Mouse (Mus musculus): ENCODE measurements at regions not wholly inside any gene's neighbourhood (a gene's known extent, or its start where the extent isn't known, plus 50 kb on each side); places are given as distances from the start of the nearest gene placed in this dataset.
A peak's percentile ranks its signal among the peaks of the same experiment; 100 is the strongest.

DNA sequence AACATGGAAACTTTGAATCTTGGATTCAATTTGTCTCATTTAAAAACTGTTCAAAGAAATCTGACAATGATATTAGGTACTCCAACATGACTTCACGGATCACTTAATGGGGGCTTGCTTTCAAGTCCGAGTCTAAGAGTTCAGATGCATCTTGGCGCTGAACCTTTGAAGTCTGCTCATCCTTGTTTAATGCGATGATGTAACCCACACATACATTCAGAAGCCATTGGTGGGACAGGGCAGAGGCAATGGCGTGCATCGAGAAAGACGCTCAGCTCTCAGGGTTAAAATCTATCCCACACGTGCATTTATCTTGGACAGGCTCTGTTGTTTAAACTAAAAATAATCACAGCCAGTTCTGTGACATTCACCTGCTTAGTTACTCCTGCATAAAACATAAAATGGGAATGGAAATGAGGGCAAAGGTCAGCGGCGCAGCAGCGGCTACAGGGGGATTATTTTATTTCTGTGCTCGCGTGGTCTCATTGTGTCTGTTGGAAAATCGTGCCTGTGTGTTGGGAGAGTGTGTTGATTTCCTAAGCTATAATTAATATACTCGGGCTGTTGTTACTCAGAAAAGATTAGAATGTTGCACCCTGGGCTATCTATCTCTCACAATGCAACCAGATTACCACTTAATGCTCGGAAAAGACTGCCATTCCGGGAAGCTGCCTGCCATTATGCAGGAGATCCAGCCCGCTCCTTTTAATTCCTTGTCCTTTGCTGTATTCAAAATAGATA lies 754.5 kb downstream of the Nedd1 start:
- DNase-seq (ENCODE audit: extremely low read depth, low read depth, low spot score): no peak

DNA sequence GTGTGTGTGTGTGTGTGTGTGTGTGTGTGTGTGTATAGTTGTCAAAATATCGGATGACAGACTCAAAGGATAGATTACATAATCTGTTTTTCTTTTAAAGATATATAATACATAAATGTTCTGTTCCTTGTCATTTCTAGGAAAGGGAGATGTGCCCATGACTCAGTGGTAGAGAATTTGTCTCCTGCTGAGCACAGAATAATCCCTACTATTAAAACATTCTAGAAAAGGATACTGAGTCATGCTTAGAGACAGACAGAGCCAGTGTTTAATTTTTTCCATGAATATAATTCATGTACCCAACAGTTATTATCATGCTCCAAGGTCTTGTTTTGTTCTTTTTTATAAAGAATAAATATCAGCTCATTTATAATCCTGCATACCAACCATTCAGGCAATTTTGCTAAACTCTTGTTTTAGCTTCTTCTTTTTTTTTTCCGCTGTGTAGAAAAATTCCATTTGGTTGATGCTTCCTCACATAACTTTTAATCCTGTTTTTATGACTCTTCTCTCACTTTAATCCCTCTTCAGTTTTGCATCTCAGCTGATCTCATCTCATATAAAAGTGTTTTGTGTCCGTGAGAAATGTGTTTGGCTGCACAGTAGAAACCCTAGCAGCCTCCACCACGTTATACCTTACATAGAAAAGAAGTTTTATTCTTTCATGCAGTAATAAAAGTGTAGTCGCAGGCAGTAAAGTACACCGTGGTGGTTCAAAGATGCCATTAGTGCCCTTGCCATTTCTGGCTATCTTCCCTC lies 762.3 kb downstream of the Nedd1 start:
- DNase-seq (ENCODE audit: extremely low read depth, low read depth, low spot score): no peak

DNA sequence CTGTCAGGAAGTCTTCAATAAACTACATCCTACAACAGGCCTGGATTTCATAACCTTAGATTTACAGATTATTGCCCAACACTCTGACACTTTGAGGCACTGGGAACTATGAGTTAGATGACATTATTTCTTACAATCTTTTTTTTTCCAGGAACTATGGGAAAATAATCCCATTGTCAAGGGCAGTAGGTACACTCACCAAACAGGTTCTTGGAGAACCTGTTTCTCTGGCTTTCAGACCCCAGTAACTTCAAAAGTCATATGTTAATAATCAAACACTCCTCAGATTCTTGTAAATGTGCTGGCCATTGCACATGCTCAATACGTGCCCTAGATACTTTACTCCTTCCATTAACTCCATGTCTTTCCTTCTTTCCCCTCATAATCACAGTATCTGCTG lies 769.1 kb downstream of the Nedd1 start:
- peak; percentile 49 for DNase-seq (ENCODE audit: extremely low read depth, low read depth, low spot score)

DNA sequence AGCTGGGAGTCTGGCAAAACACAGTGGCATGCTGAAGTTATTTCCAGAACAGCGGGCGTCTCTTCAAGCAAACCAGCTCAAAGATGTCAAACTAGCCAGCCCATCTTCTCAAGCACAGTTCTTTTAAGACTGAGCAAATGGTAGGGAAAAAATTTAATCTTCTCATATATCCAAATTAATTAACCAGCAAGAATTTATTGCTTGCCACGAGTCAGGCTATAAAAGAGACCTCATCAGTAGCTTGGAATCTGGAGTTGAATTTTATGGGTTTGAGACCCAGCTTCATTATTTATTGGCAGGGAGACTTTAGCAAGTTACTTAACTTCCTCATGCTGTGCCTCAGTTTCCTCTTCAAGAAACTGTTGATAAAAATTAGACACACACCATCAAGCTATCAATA lies 742.5 kb upstream of the Tmpo start:
- DNase-seq (ENCODE audit: extremely low read depth, low read depth, low spot score): no peak

DNA sequence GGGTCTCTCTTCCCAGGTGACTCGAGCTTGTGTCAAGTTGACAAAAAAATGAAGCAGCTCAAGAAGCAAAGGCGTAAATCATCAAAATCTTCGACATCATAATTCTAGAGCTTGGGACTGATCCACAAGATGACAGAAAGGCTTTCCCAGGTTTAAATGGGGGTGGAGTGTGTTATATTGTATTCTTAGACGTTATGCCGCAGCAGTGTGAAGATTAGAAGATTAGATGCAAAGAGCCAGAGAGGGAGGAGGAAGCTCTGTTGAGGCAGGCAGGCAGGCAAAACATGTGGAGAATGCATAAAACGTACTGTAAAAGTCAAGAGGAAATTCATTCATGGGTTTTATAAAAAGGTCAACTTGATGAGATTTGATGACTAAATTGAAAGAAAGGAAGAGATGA lies 708.7 kb upstream of the Tmpo start:
- no peak for DNase-seq (ENCODE audit: extremely low read depth, low read depth, low spot score)

DNA sequence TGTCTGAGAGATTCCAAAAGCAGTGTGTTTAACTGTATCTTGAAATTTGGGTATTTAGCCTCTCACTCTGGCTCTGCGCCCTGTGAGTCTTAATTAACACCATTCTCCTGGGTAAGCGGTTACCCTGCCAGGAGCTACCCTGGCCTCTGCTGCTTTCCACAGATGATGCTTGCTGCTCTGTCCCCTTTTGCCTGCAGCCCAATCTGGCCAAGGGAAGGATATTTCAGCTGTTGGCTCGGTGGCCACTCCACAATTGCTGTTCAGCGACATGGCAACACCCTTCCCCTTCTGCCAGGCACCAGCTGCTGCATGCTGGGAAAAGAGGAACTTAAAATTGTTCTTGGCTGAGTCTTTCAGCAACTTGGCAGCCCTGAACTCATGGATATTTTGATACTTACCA lies 707.4 kb upstream of the Tmpo start:
- no peak for DNase-seq (ENCODE audit: extremely low read depth, low read depth, low spot score)

DNA sequence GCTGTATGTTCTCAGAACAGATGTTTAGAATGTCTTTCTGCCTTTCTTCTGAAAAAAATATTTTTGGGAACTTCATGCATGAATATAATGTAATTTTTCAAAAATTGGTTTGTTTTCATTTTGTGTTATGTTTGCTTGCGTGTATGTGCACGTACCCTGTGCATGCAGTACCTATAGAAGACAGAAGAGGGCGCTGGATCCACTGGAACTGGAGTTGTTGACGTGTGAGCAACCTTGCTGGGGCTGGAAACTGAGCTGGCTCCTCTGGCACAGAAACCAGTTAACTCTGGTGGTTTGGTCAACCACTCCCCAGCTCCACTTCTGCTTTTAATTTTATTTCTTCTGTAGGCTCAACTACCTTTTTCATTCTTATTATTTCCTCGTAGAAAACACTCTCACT lies 702.0 kb upstream of the Tmpo start:
- no peak for DNase-seq (ENCODE audit: extremely low read depth, low read depth, low spot score)

DNA sequence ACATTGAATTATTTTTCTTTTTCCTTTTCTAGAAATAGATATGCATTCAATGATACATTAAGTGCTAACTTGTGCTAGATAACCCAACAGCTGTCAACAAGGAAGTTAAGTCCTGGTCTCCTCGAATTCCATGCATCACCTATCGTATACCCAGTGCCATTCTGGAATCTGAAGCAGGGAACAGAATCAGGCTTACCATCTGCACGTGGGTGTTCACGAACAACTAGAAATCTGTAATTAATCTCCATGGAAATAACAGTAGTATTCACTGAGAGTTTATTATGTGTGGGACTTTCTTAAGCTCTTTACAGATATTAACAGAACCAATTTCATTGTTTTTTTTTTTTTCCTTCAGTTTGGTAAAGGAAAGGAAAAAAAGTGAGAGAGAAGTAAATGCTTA lies 701.4 kb upstream of the Tmpo start:
- no peak for DNase-seq (ENCODE audit: extremely low read depth, low read depth, low spot score)

DNA sequence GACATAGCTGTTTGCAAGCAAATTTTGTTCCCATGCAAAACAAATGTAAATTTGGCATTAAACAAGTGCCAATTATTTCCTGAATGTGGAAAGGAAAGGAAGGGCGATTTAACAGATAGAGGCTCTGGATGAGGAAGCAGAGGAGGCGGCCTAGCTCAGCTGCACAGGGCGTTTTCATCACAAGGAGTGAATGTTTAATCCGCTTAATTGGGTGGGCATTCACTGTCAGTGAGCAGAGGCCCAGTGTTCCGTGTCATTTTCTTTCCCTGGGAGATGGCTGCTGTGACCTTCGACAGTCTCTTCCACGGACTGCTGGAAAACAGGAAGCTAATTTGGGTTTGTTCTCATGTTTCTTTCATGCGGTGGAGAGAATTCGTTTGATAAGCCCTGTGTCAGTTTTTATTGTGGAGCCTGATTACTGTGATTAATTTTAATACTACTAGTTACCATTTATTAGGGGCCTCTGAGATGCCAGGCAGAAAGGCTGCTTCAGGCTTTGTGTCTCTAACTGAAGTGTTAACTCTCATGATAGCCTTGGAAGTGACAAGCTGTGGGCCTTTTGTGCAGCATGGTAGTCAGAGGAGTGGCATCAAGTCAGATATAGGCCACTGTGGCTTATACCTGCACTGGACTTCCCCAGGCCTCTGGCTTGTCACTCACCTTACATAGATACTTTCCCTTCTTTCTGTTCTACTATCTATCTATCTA lies 700.6 kb upstream of the Tmpo start:
- no peak for DNase-seq (ENCODE audit: extremely low read depth, low read depth, low spot score)

DNA sequence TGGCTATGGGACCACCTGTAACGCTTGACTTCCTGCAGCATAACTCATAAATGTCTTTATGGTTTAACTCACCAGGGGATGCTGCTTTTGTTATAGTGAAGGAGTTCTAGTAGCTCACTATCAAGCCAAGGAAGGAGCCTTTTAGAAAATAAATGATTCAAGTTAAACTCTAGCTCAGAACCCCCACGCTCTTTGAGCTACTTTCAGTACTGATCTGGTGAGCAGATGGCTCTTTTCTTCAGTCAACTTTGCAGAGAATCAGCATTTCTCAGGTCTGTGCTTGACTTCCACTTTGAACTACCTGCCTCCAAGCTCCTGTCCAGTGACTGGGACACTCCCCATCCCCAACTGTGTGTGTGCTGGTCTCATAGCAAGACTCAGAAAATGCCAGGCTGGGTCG lies 694.3 kb upstream of the Tmpo start:
- DNase-seq (ENCODE audit: extremely low read depth, low read depth, low spot score): no peak

DNA sequence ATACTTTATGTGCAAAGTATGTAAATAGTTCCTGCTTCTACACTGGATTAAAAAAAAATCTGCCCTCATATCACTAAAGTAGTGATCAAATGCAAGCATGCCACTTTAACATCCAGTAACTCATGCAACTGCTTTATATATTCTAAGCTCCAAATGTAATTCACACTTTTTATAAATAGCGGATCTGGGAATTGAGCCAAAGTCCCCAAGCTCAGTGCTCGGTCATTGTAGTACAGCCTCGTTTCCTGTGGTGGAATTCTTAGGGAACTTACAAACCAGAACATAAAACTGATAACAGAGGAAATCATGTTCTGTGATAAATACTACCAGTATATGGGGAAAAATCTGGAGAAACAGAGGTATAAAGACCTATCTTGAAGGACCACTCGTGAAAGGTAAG lies 690.1 kb upstream of the Tmpo start:
- no peak for DNase-seq (ENCODE audit: extremely low read depth, low read depth, low spot score)

DNA sequence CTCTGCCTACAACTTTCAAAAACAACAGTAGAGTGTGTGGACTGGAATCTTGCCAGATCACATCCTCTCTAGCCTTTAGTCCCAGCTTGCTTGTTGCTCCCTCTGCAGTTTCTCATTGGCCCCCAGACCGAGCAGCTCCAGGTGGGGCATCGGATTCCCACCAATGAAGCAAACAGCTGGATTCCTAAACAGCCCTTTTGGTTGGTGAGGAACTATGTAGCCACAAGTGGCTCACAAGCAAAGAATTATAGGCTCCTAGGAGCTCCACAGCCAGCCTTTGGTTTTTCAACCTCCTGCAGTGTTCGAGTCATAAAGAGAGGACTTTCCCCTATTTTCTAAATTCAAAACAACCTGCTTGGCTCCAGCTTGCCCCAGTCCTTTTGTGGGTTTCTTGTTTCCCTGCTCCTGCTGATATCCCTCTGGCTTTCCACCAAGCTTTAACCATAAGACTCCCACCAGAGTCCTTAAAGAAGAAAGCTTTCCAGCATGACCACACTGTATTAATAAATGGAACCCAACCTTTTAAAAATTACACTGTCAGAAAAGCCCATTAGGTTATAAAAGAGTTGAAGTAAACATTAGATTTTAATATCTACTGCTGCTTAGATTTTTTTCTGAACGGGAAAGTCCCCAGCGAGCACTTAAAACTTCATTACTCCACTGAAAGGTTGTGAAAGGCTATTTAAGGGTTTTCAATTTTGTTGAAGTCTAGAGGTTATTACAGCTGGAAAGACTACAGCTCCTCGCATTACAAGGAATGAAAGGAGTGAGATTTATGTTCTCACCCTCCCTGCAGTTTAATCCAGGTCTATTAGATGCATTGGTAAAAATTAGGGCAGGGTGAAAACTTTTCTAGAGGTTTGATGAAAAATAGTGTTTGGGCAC lies 677.8 kb upstream of the Tmpo start:
- no peak for DNase-seq (ENCODE audit: extremely low read depth, low read depth, low spot score)

DNA sequence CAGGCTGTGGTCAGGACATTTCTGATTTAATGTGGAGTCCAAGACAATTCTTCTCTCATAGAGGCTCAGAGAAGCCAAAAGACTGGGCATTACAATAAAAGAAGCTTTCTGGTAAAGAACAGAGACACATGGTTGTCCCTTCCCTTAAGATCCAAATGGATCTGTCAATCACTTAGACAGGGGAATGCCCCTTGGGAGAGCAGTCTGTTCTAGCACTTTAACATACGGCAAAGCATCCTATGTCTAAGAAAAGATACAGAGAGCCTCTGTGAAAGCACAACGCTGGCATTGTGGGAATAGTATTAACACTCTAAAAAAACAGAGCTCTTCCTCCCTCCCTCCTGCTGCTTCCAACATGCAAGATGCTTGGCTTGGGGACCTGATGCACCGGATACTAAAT lies 646.0 kb upstream of the Tmpo start:
- no peak for DNase-seq (ENCODE audit: extremely low read depth, low read depth, low spot score)

DNA sequence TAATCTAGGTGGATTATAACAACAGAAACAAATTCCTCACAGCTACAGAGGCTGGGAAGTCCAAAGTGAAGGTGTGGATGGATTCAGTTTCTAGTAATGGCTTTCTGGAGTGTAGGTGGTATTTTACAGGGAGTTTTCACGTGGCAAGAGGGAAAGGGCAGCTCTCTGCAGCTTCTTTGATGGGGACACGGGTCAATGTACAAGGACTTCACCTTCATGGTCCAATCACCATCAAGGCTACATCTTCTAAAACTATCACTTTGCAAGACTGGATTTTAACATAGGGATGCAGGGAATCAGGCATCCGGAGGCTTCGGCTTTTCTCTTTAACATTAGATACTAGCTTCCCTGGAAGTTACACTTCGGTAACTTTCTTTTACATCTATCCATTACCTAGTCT lies 642.4 kb upstream of the Tmpo start:
- DNase-seq (ENCODE audit: extremely low read depth, low read depth, low spot score): no peak

DNA sequence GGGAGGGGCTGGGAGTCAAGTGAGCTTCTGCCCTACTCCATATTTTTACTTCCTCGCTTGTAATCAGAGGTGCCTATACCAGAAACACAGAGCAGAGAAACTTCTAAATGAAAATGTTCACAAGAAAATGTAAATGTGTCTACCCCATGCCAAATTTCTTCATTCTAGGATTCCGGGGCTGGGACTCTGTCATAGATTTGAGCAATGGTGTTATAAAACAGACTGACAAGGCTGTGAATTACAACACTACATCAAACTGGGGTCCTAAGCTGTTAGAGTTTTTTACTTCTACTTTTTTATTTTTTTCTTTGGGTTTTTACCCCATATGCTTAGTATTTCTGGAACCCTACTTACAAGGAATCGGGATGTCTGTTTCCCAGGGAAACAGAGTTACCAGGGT lies 623.8 kb upstream of the Tmpo start:
- no peak for DNase-seq (ENCODE audit: extremely low read depth, low read depth, low spot score)
